Mouse (Mus musculus) heart, embryonic 14.5 days (tissue): Measurements from ENCODE around the gene Klf16. TPM values are rescaled to one million over a fixed set of nuclear protein-coding genes. Genes with fewer than 3 reads are reported as not detected.
A peak's percentile ranks its signal among the peaks of the same experiment; 100 is the strongest.

Experiments used
- ATAC-seq: fragments of 200-750 bp; cut with Nextera tagmentation; 2 replicates; pipeline ENCODE4 v1.8.0; 2017; ENCODE audit warnings: low read depth, moderate TSS enrichment; ENCODE audit not compliant: insufficient number of reproducible peaks, insufficient read depth, low FRiP score
- H3K27ac ChIP-seq, 2 experiments: fragments of 200-500 bp in 1 of 2; fragments of 300-500 bp in 1 of 2; sonication (generic) in 1 of 2; replicated peaks in 1 of 2; 2 replicates each; pipeline ENCODE4 v1.5.1; 2012 to 2014; ENCODE audit warnings: low read depth in 2 of 2, low read length in 2 of 2, control low read depth in 1 of 2, mild to moderate bottlenecking in 1 of 2, mixed read lengths in 1 of 2; ENCODE audit not compliant: control insufficient read depth in 1 of 2, insufficient read depth in 1 of 2
- H3K27me3 ChIP-seq: fragments of 300-500 bp; sonication (generic); 2 replicates; pipeline ENCODE4 v1.6.1; 2014; ENCODE audit warnings: mild to moderate bottlenecking, low read length, control low read depth; ENCODE audit not compliant: control insufficient read depth, insufficient read depth
- H3K36me3 ChIP-seq: fragments of 300-500 bp; sonication (generic); 2 replicates; pipeline ENCODE4 v1.6.1; 2014; ENCODE audit warnings: mild to moderate bottlenecking, control low read depth, low read length, mixed read lengths; ENCODE audit not compliant: control insufficient read depth, insufficient read depth
- H3K4me1 ChIP-seq, 2 experiments: fragments of 200-500 bp in 1 of 2; fragments of 300-500 bp in 1 of 2; sonication (generic) in 1 of 2; 2 replicates each; pipeline ENCODE4 v1.6.1; 2012 to 2014; ENCODE audit warnings: low read length in 2 of 2, control low read depth in 1 of 2, mixed read lengths in 1 of 2; ENCODE audit not compliant: control insufficient read depth in 2 of 2, insufficient read depth in 2 of 2
- H3K4me2 ChIP-seq: fragments of 300-500 bp; sonication (generic); 2 replicates; pipeline ENCODE4 v1.6.1; 2014; ENCODE audit warnings: mild to moderate bottlenecking, low read length
- H3K4me3 ChIP-seq, 2 experiments: fragments of 200-500 bp in 1 of 2; fragments of 300-500 bp in 1 of 2; sonication (generic) in 1 of 2; 2 replicates each; pipeline ENCODE4 v1.5.1; 2012 to 2014; ENCODE audit warnings: low read length in 2 of 2, mild to moderate bottlenecking in 2 of 2, control low read depth in 1 of 2, low read depth in 1 of 2, moderate library complexity in 1 of 2; ENCODE audit not compliant: control insufficient read depth in 1 of 2, insufficient read depth in 1 of 2
- H3K9ac ChIP-seq: fragments of 300-500 bp; sonication (generic); 2 replicates; pipeline ENCODE4 v1.6.1; 2014; ENCODE audit warnings: mild to moderate bottlenecking, low read length
- H3K9me3 ChIP-seq: fragments of 300-500 bp; sonication (generic); 2 replicates; pipeline ENCODE4 v1.6.1; 2016; ENCODE audit warnings: low read length, control low read depth; ENCODE audit not compliant: control insufficient read depth
- WGBS: fragments of 180-500 bp; shearing (Covaris S2); extraction: QIAGEN DNeasy Blood & Tissue Kit; methylation state at CpG from one replicate; pipeline ENCODE4 v1.1.7; 2014; 5-methylcytosine and 5-hydroxymethylcytosine counted together
- polyA plus RNA-seq: library from polyadenylated mRNA; unstranded; fragments of >200 nt; fragmentation: Nextera tagmentation; extraction: Ambion mirVana; gene quantifications from 2 replicates; pipeline ENCODE4 v1.2.1, GENCODE M21; 2014

Gene Klf16
- polyA plus RNA-seq, 1 experiment from 2014 or later = 5.0 TPM

- 80% methylated on average over 2 of the region's 2 CpGs for WGBS
- ATAC-seq = no peak
Measured at GRCm38 (mm10) chr10:80604988-80605387, 27.9 kb upstream of the Klf16 start.

GRCm38 (mm10) chr10:80604001-80604509 is 26.9 kb upstream of the Klf16 start:
- peaks cover 30% of the 10 kb centered on the region for H3K36me3 ChIP-seq
- H3K4me2 ChIP-seq = peak overlapping the region; percentile 94
- H3K9ac ChIP-seq = peak overlapping the region; percentile 82
- peaks cover 10 to 13% of the 10 kb centered on the region in 2 experiments for H3K4me1 ChIP-seq
- no peak for ATAC-seq
- WGBS = 84% methylated on average over 7 of the region's 7 CpGs
- no peaks in the 10 kb centered on the region for H3K27me3 ChIP-seq
- H3K9me3 ChIP-seq = no peaks in the 10 kb centered on the region
- no peak overlapping the region for H3K27ac ChIP-seq
- peak overlapping the region in 1 of 2 experiments; percentile 85; a peak in 1 of 4 replicates for H3K4me3 ChIP-seq

More at GRCm38 (mm10) chr10:80604988-80605387, 27.9 kb upstream of the Klf16 start:
- Histone ChIP-seq H3K9ac (no peak overlapping the region), H3K9me3 (no peaks in the 10 kb centered on the region), H3K36me3 (peaks cover 40% of the 10 kb centered on the region), H3K4me1 (peaks cover 10 to 13% of the 10 kb centered on the region in 2 experiments), H3K27ac (no peak overlapping the region), H3K4me3 (no peak overlapping the region), H3K27me3 (no peaks in the 10 kb centered on the region), H3K4me2 (no peak overlapping the region)

- 27% methylated on average over 7 of the region's 7 CpGs for WGBS
- H3K27ac ChIP-seq = peak overlapping the region; percentile 70 to 80
Measured at GRCm38 (mm10) chr10:80603364-80603763, 26.2 kb upstream of the Klf16 start.

GRCm38 (mm10) chr10:80602698-80603325 is 25.7 kb upstream of the Klf16 start, which contains the start of the genes Scamp4 and Adat3:
Gene Scamp4 (plus strand): TSS chr10:80602872.
Gene Adat3 (plus strand): TSS chr10:80602880.
- peak within 1 kb of the TSS; percentile 82 for H3K9ac ChIP-seq
- under 1% methylated on average over 54 of the region's 54 CpGs for WGBS

More at GRCm38 (mm10) chr10:80603364-80603763, 26.2 kb upstream of the Klf16 start:
- no peak for ATAC-seq
- no peaks in the 10 kb centered on the region for H3K27me3 ChIP-seq
- H3K4me1 ChIP-seq = peaks cover 10 to 13% of the 10 kb centered on the region in 2 experiments
- H3K9ac ChIP-seq = peak overlapping the region; percentile 82
- H3K4me2 ChIP-seq = peak overlapping the region; percentile 94
- H3K9me3 ChIP-seq = no peaks in the 10 kb centered on the region
- peak overlapping the region; percentile 79 to 85 for H3K4me3 ChIP-seq
- peaks cover 23% of the 10 kb centered on the region for H3K36me3 ChIP-seq

GRCm38 (mm10) chr10:80596318-80596717 is 19.2 kb upstream of the Klf16 start:
- no peak overlapping the region for H3K4me2 ChIP-seq
- H3K4me3 ChIP-seq = no peak overlapping the region
- no peak for ATAC-seq
- 38% methylated on average over 4 of the region's 4 CpGs for WGBS
- H3K27me3 ChIP-seq = no peaks in the 10 kb centered on the region
- no peaks in the 10 kb centered on the region for H3K4me1 ChIP-seq
- no peaks in the 10 kb centered on the region for H3K36me3 ChIP-seq
- no peak overlapping the region for H3K9ac ChIP-seq
- H3K9me3 ChIP-seq = no peaks in the 10 kb centered on the region
- no peak overlapping the region for H3K27ac ChIP-seq

More at GRCm38 (mm10) chr10:80602698-80603325, 25.7 kb upstream of the Klf16 start, which contains the start of the genes Scamp4 and Adat3:
- peak within 1 kb of the TSS; percentile 72 to 80 for H3K27ac ChIP-seq
- peaks cover 10 to 13% of the 10 kb centered on the region in 2 experiments for H3K4me1 ChIP-seq
- peak within 1 kb of the TSS; percentile 79 to 85 for H3K4me3 ChIP-seq
- no peaks in the 10 kb centered on the region for H3K27me3 ChIP-seq
- H3K36me3 ChIP-seq = peaks cover 18% of the 10 kb centered on the region
- no peaks in the 10 kb centered on the region for H3K9me3 ChIP-seq
- H3K4me2 ChIP-seq = peak within 1 kb of the TSS; percentile 94
- peak; percentile 89 for ATAC-seq

- Histone ChIP-seq H3K27ac (peak within 1 kb of the TSS; percentile 58 to 75; a peak in 3 of 4 replicates), H3K4me1 (peaks cover 8 to 19% of the 10 kb centered on the region in 2 experiments), H3K9ac (peak within 1 kb of the TSS; percentile 98), H3K27me3 (no peaks in the 10 kb centered on the region), H3K36me3 (peaks cover 15% of the 10 kb centered on the region), H3K9me3 (no peaks in the 10 kb centered on the region), H3K4me3 (peak within 1 kb of the TSS; percentile 97 to 98), H3K4me2 (peak within 1 kb of the TSS; percentile 98)
- under 1% methylated on average over 70 of the region's 73 CpGs for WGBS
- ATAC-seq = peak; percentile 93
Measured at GRCm38 (mm10) chr10:80589879-80590854, 13.0 kb upstream of the Klf16 start, which contains the start of gene Abhd17a. Gene Abhd17a (minus strand): TSS chr10:80590341.
